Mouse (Mus musculus) CH12.LX (cell line): ENCODE results near the gene Rexo5.

ENCODE experiments used
- E2F4 ChIP-seq: IDR thresholded peaks from 2 replicates; pipeline ENCODE4 v1.6.1; 2011; ENCODE audit warnings: low read depth, low read length, improper control_type of control experiment; ENCODE audit not compliant: insufficient replicate concordance
- EP300 ChIP-seq: IDR thresholded peaks from 2 replicates; pipeline ENCODE4 v1.6.1; 2011; ENCODE audit warnings: low read length, improper control_type of control experiment
- GABPA ChIP-seq: IDR thresholded peaks from 2 replicates; pipeline ENCODE4 v1.6.1; 2012; ENCODE audit warnings: low read depth, low read length, improper control_type of control experiment, inconsistent platforms; ENCODE audit not compliant: insufficient replicate concordance
- MXI1 ChIP-seq: IDR thresholded peaks from 2 replicates; pipeline ENCODE4 v1.6.1; 2011; ENCODE audit warnings: mild to moderate bottlenecking, low read depth, low read length, improper control_type of control experiment
- POLR2A ChIP-seq: IDR thresholded peaks from 2 replicates; pipeline ENCODE4 v1.6.1; 2011; ENCODE audit warnings: low read depth, mild to moderate bottlenecking, improper control_type of control experiment, low read length
- UBTF ChIP-seq: IDR thresholded peaks from 2 replicates; pipeline ENCODE4 v1.6.1; 2012; ENCODE audit warnings: low read depth, mild to moderate bottlenecking, inconsistent platforms, low read length, improper control_type of control experiment, moderate library complexity

- no peak for TF ChIP-seq GABPA
- no peak for TF ChIP-seq EP300
- TF ChIP-seq MXI1: no peak
- no peak for TF ChIP-seq E2F4
- TF ChIP-seq POLR2A: no peak
- no peak for TF ChIP-seq UBTF
Measured at GRCm38 (mm10) chr7:119898247-119898856, 104.5 kb downstream of the Rexo5 start.
